Mouse (Mus musculus) stomach, postnatal 0 days (tissue): ENCODE results near the gene Gm28036.

Source experiments
- CTCF ChIP-seq: IDR thresholded peaks from 2 replicates; pipeline ENCODE4 v1.5.1; 2016; ENCODE audit warnings: antibody characterized with exemption, low read depth, mild to moderate bottlenecking, moderate library complexity
- EP300 ChIP-seq: optimal IDR thresholded peaks from 2 replicates; pipeline ENCODE3; 2016; ENCODE audit warnings: antibody characterized with exemption

- TF ChIP-seq CTCF, result no peak
- no peak for TF ChIP-seq EP300
Observed at GRCm38 (mm10) chr2:156165478-156165877, 38.6 kb upstream of the Gm28036 start.
